Mouse (Mus musculus) liver, adult 2 months (tissue): ENCODE results near the gene Tmem240.

ENCODE experiments used
- CTCF ChIP-seq: fragments of 200-500 bp; IDR thresholded peaks from 2 replicates; pipeline ENCODE4 v1.5.1; 2011; ENCODE audit warnings: low read depth, low read length, control low read depth
- POLR2A ChIP-seq: fragments of 200-500 bp; IDR thresholded peaks from 2 replicates; pipeline ENCODE4 v1.6.1; 2011; ENCODE audit warnings: low read length, control low read depth; ENCODE audit not compliant: insufficient read depth; ENCODE audit errors: extremely low read depth

DNA sequence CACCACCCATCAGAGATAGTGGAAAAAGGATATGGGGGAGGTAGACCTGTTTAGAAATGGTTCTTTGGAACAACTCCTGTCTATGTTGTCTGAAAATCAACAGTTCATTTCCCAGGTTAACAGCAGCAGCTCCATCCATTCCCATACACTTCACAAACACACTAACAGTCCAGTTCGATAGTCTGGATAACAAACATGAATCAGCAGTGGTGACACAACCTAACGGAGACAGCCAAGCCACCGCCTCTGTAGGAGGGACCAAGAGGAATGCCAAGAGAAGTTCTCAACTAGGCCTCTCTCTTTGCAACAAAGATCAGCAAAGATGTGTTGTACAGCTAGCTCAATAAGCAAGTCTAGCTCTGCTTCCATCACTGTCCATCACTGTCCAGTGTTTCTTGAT is 27.8 kb downstream of the Tmem240 start:
- TF ChIP-seq POLR2A (no peak), CTCF (no peak)
